Mouse (Mus musculus): ENCODE data around the gene Cep128. TPM values are rescaled to one million over a fixed set of nuclear protein-coding genes. Genes with fewer than 3 reads are reported as not detected.

Cep128 gene
- polyA plus RNA-seq, 1 experiment from 2014 or later = 3.4 TPM

GRCm38 (mm10) chr12:91305038-91305437 is 79.2 kb downstream of the Cep128 start:
- WGBS = 37% methylated on average over 5 of the region's 5 CpGs
- Histone ChIP-seq H3K9ac (no peak overlapping the region), H3K9me3 (no peaks in the 10 kb centered on the region), H3K4me3 (no peak overlapping the region), H3K4me1 (replicated peaks) (0 out of 2 replicates have a peak, but pooled peaks cover 3% of the 10 kb centered on the region), H3K27me3 (no peaks in the 10 kb centered on the region), H3K36me3 (no peaks in the 10 kb centered on the region), H3K4me2 (no peak overlapping the region), H3K27ac (replicated peaks) (no peak overlapping the region)
- ATAC-seq (ENCODE audit: low read depth) = no peak

DNA sequence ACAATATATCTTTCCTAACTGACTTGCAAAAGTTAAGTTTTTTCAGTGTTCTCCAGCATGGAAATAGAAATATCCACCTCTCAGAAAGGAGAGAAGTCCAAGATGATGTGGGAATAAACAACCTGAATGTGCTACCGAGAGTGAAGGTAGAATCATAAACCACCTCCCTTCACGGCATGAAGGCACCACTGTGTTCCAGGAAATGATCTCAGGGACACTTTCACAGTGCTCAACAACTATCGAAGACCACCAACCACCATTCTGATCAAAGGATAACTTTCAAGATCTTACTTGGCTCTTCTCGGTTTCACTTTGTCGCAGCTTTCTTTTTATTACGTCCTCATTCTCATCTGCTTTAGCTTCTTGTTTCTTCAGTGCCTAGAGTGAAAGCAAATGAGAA is 85.5 kb downstream of the Cep128 start:
- H3K27ac ChIP-seq (replicated peaks) = no peak overlapping the region
- no peaks in the 10 kb centered on the region for H3K27me3 ChIP-seq
- H3K9ac ChIP-seq = no peak overlapping the region
- H3K9me3 ChIP-seq = no peaks in the 10 kb centered on the region
- H3K4me3 ChIP-seq = no peak overlapping the region
- 96% methylated on average over 6 of the region's 6 CpGs for WGBS
- H3K4me2 ChIP-seq = no peak overlapping the region
- peaks cover 4% of the 10 kb centered on the region; the same call in 1 of the 2 replicates for H3K36me3 ChIP-seq
- ATAC-seq (ENCODE audit: low read depth) = no peak
- peaks cover 5% of the 10 kb centered on the region; the same call in 1 of the 2 replicates for H3K4me1 ChIP-seq (replicated peaks)

- no peak overlapping the region for H3K4me2 ChIP-seq
- H3K4me1 ChIP-seq (replicated peaks) = peaks cover 5% of the 10 kb centered on the region; the same call in 1 of the 2 replicates
- H3K9me3 ChIP-seq = no peaks in the 10 kb centered on the region
- no peak for ATAC-seq (ENCODE audit: low read depth)
- no peak overlapping the region for H3K9ac ChIP-seq
- 73% methylated on average over 7 of the region's 7 CpGs for whole genome bisulfite sequencing
- H3K27ac ChIP-seq (replicated peaks) = 0 out of 2 replicates have a peak overlapping the region, but pooled peaks have one; percentile 5
- H3K4me3 ChIP-seq = no peak overlapping the region
- H3K36me3 ChIP-seq = peaks cover 4% of the 10 kb centered on the region; the same call in 1 of the 2 replicates
- H3K27me3 ChIP-seq = no peaks in the 10 kb centered on the region
Observed at GRCm38 (mm10) chr12:91295870-91296269, 88.3 kb downstream of the Cep128 start.

- H3K9me3 ChIP-seq = no peaks in the 10 kb centered on the region
- H3K4me2 ChIP-seq = no peak overlapping the region
- no peak for ATAC-seq (ENCODE audit: low read depth)
- no peak overlapping the region for H3K4me3 ChIP-seq
- H3K4me1 ChIP-seq (replicated peaks) = peaks cover 5% of the 10 kb centered on the region; the same call in 1 of the 2 replicates
- H3K36me3 ChIP-seq = peaks cover 4% of the 10 kb centered on the region; the same call in 1 of the 2 replicates
- no peak overlapping the region for H3K27ac ChIP-seq (replicated peaks)
- H3K27me3 ChIP-seq = no peaks in the 10 kb centered on the region
- WGBS = 85% methylated on average over 3 of the region's 3 CpGs
- H3K9ac ChIP-seq = no peak overlapping the region
Observed at GRCm38 (mm10) chr12:91295436-91295835, 88.8 kb downstream of the Cep128 start.

GRCm38 (mm10) chr12:91273936-91274335 is 110.3 kb downstream of the Cep128 start:
- Histone ChIP-seq H3K27me3 (no peaks in the 10 kb centered on the region), H3K9ac (no peak overlapping the region), H3K27ac (replicated peaks) (no peak overlapping the region), H3K9me3 (no peaks in the 10 kb centered on the region), H3K4me3 (no peak overlapping the region), H3K4me1 (replicated peaks) (no peaks in the 10 kb centered on the region), H3K36me3 (no peaks in the 10 kb centered on the region), H3K4me2 (no peak overlapping the region)
- WGBS = 82% methylated on average over 2 of the region's 2 CpGs
- ATAC-seq (ENCODE audit: low read depth) = no peak

- Histone ChIP-seq H3K27me3 (no peaks in the 10 kb centered on the region), H3K4me1 (replicated peaks) (peaks cover 13% of the 10 kb centered on the region), H3K27ac (replicated peaks) (no peak overlapping the region), H3K4me2 (no peak overlapping the region), H3K4me3 (no peak overlapping the region), H3K36me3 (no peaks in the 10 kb centered on the region), H3K9me3 (no peaks in the 10 kb centered on the region), H3K9ac (no peak overlapping the region)
- no peak for ATAC-seq (ENCODE audit: low read depth)
- 90% methylated on average over 2 of the region's 2 CpGs for WGBS
Observed at GRCm38 (mm10) chr12:91269634-91270033, 114.6 kb downstream of the Cep128 start.

DNA sequence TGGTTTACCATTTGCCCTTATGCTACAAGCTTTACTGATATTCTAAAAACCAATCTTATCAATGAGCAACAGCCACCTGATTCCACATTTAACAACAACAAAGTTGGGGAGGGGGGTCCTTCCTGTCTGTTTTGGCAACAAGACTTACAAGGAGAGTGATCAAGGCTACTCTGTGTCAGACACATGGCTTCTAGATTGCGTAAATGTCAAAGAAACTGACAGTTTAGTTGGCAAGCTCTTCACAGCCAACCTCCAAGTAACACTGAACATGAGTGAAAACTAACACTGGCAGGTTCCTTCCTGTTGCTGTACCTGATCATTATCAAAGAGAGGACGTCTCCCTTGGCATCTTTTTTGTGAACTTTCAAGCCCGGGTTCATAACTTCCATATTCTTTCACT is 115.2 kb downstream of the Cep128 start:
- WGBS = 88% methylated on average over 3 of the region's 3 CpGs

DNA sequence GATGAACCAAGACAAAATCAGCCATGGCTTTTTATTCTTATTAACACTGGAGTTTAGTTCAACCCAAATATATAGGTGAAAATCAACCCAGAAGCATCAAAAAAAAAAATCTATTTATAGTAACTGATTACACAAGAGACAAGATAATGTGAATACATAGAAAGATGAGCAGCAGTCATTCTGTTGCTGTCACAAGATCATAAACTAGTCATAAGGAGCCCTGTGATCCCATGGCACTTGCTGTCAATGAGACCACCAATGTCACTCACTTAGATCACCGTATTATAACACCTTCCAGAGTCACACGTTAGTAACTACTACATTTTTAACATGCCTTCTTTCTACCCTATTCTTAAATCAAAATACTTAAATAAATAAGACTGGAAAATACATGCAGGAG is 118.2 kb downstream of the Cep128 start:
- ATAC-seq (ENCODE audit: low read depth) = no peak
- no peak overlapping the region for H3K4me2 ChIP-seq
- H3K9me3 ChIP-seq = no peaks in the 10 kb centered on the region
- H3K27ac ChIP-seq (replicated peaks) = no peak overlapping the region
- H3K9ac ChIP-seq = no peak overlapping the region
- no peak overlapping the region for H3K4me3 ChIP-seq
- WGBS = 83% methylated on average over 2 of the region's 2 CpGs
- no peaks in the 10 kb centered on the region for H3K36me3 ChIP-seq
- peaks cover 18% of the 10 kb centered on the region for H3K4me1 ChIP-seq (replicated peaks)
- no peaks in the 10 kb centered on the region for H3K27me3 ChIP-seq

More for the DNA sequence above, 115.2 kb downstream of the Cep128 start:
- no peaks in the 10 kb centered on the region for H3K36me3 ChIP-seq
- no peaks in the 10 kb centered on the region for H3K27me3 ChIP-seq
- H3K4me3 ChIP-seq = no peak overlapping the region
- no peak overlapping the region for H3K4me2 ChIP-seq
- ATAC-seq (ENCODE audit: low read depth) = no peak
- H3K9me3 ChIP-seq = no peaks in the 10 kb centered on the region
- peaks cover 14% of the 10 kb centered on the region for H3K4me1 ChIP-seq (replicated peaks)
- no peak overlapping the region for H3K9ac ChIP-seq
- no peak overlapping the region for H3K27ac ChIP-seq (replicated peaks)

GRCm38 (mm10) chr12:91265462-91265861 is 118.7 kb downstream of the Cep128 start:
- peak; percentile 91 for ATAC-seq (ENCODE audit: low read depth)
- Histone ChIP-seq H3K27ac (replicated peaks) (no peak overlapping the region), H3K27me3 (no peaks in the 10 kb centered on the region), H3K9ac (no peak overlapping the region), H3K4me3 (no peak overlapping the region), H3K9me3 (no peaks in the 10 kb centered on the region), H3K36me3 (no peaks in the 10 kb centered on the region), H3K4me2 (no peak overlapping the region), H3K4me1 (replicated peaks) (peaks cover 18% of the 10 kb centered on the region)
- 34% methylated on average over 5 of the region's 5 CpGs for WGBS

DNA sequence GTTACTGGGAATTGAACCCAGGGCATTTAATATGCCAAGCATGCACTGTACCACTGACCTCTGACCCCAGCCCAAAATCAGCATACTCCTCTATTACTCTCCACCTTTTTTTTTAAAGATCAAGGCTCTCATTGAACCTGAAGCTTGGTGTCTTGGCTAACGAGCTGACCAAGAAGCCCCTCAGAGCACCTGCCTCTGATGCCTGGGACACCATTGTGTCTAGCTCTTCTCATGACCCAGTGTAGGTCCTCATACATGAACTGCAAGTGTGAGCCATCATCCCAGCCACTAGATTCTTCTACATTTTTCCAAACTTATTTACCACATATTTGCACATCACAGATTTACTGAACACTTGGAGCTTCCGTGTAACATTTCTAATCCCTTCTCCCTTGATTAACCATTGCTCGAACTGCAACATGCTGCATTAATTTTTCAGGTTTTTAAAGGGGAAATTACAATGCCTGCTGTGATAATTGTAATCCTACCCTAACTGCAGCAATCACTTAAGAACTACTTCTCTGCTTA is 119.3 kb downstream of the Cep128 start:
- peak; percentile 36 for ATAC-seq (ENCODE audit: low read depth)
- Histone ChIP-seq H3K4me1 (replicated peaks) (peaks cover 18% of the 10 kb centered on the region), H3K36me3 (no peaks in the 10 kb centered on the region), H3K27me3 (no peaks in the 10 kb centered on the region), H3K27ac (replicated peaks) (no peak overlapping the region), H3K9ac (no peak overlapping the region), H3K9me3 (no peaks in the 10 kb centered on the region), H3K4me2 (no peak overlapping the region), H3K4me3 (no peak overlapping the region)
- WGBS = 58% methylated on average over 3 of the region's 3 CpGs

GRCm38 (mm10) chr12:91263705-91264104 is 120.5 kb downstream of the Cep128 start:
- no peaks in the 10 kb centered on the region for H3K27me3 ChIP-seq
- no peak overlapping the region for H3K4me2 ChIP-seq
- no peak overlapping the region for H3K4me3 ChIP-seq
- H3K27ac ChIP-seq (replicated peaks) = no peak overlapping the region
- H3K9me3 ChIP-seq = no peaks in the 10 kb centered on the region
- H3K9ac ChIP-seq = no peak overlapping the region
- ATAC-seq (ENCODE audit: low read depth) = no peak
- H3K36me3 ChIP-seq = no peaks in the 10 kb centered on the region
- H3K4me1 ChIP-seq (replicated peaks) = peaks cover 18% of the 10 kb centered on the region
- WGBS = 60% methylated on average over 3 of the region's 3 CpGs

GRCm38 (mm10) chr12:91262801-91263200 is 121.4 kb downstream of the Cep128 start:
- Histone ChIP-seq H3K27me3 (no peaks in the 10 kb centered on the region), H3K9me3 (no peaks in the 10 kb centered on the region), H3K9ac (no peak overlapping the region), H3K4me1 (replicated peaks) (peaks cover 18% of the 10 kb centered on the region), H3K36me3 (no peaks in the 10 kb centered on the region), H3K4me3 (no peak overlapping the region), H3K27ac (replicated peaks) (no peak overlapping the region), H3K4me2 (no peak overlapping the region)
- no peak for ATAC-seq (ENCODE audit: low read depth)
- 82% methylated on average over 3 of the region's 3 CpGs for WGBS

GRCm38 (mm10) chr12:91256334-91256733 is 127.9 kb downstream of the Cep128 start:
- Histone ChIP-seq H3K27ac (replicated peaks) (no peak overlapping the region), H3K36me3 (no peaks in the 10 kb centered on the region), H3K27me3 (no peaks in the 10 kb centered on the region), H3K9ac (no peak overlapping the region), H3K9me3 (no peaks in the 10 kb centered on the region), H3K4me2 (no peak overlapping the region), H3K4me1 (replicated peaks) (no peaks in the 10 kb centered on the region), H3K4me3 (no peak overlapping the region)
- WGBS = 95% methylated on average over 7 of the region's 7 CpGs
- no peak for ATAC-seq (ENCODE audit: low read depth)
